Mouse (Mus musculus) liver, embryonic 14.5 days (tissue): ENCODE data around the gene Trmt2a. TPM values are rescaled to one million over a fixed set of nuclear protein-coding genes. Genes with fewer than 3 reads are reported as not detected.
A peak's percentile ranks its signal among the peaks of the same experiment; 100 is the strongest.

ENCODE experiments used
- ATAC-seq: fragments of 200-750 bp; cut with Nextera tagmentation; 2 replicates; pipeline ENCODE4 v1.8.0; 2017; ENCODE audit warnings: moderate number of reproducible peaks, mild to moderate bottlenecking, moderate library complexity; ENCODE audit not compliant: insufficient read depth
- DNase-seq, 3 experiments: peaks; one replicate each; pipeline ENCODE4 v3.0.0-alpha.2; 2012 to 2013; ENCODE audit warnings: low read depth in 3 of 3, low spot score in 3 of 3
- H3K27ac ChIP-seq: fragments of 300-500 bp; sonication (generic); 2 replicates; pipeline ENCODE4 v1.5.1; 2014; ENCODE audit warnings: moderate library complexity, mild to moderate bottlenecking, control low read depth, inconsistent platforms
- H3K27me3 ChIP-seq: fragments of 300-500 bp; sonication (generic); 2 replicates; pipeline ENCODE4 v1.6.1; 2014; ENCODE audit warnings: mild to moderate bottlenecking, low read length, moderate library complexity; ENCODE audit not compliant: control insufficient read depth, insufficient read depth
- H3K36me3 ChIP-seq: fragments of 300-500 bp; sonication (generic); replicated peaks from 2 replicates; pipeline ENCODE4 v1.6.1; 2014; ENCODE audit warnings: low read depth; ENCODE audit not compliant: control insufficient read depth, insufficient read depth
- H3K4me1 ChIP-seq, 2 experiments: fragments of 200-500 bp in 1 of 2; fragments of 300-500 bp in 1 of 2; sonication (generic) in 1 of 2; replicated peaks; 2 replicates each; pipeline ENCODE4 v1.6.1; 2012 to 2014; ENCODE audit warnings: antibody characterized with exemption in 1 of 2, inconsistent platforms in 1 of 2, low read length in 1 of 2; ENCODE audit not compliant: control insufficient read depth in 2 of 2, insufficient read depth in 2 of 2
- H3K4me2 ChIP-seq: fragments of 300-500 bp; sonication (generic); 2 replicates; pipeline ENCODE4 v1.6.1; 2014; ENCODE audit warnings: low read depth, mild to moderate bottlenecking, control low read depth, moderate library complexity
- H3K4me3 ChIP-seq, 2 experiments: fragments of 200-500 bp in 1 of 2; fragments of 300-500 bp in 1 of 2; sonication (generic) in 1 of 2; 2 replicates each; pipeline ENCODE4 v1.5.1; 2012 to 2014; ENCODE audit warnings: low read depth in 2 of 2, low read length in 2 of 2, mild to moderate bottlenecking in 2 of 2, control low read depth in 1 of 2, inconsistent platforms in 1 of 2, moderate library complexity in 1 of 2; ENCODE audit not compliant: insufficient read depth in 1 of 2
- H3K9ac ChIP-seq: fragments of 300-500 bp; sonication (generic); replicated peaks from 2 replicates; pipeline ENCODE4 v1.6.1; 2014; ENCODE audit warnings: mild to moderate bottlenecking, control low read depth, moderate library complexity
- H3K9me3 ChIP-seq: fragments of 300-500 bp; sonication (generic); 2 replicates; pipeline ENCODE4 v1.6.1; 2016; ENCODE audit warnings: low read length, mixed read lengths; ENCODE audit not compliant: control insufficient read depth
- CTCF ChIP-seq: IDR thresholded peaks from 2 replicates; pipeline ENCODE4 v1.5.1; 2016; ENCODE audit warnings: antibody characterized with exemption, low read depth, control low read depth
- EP300 ChIP-seq: IDR thresholded peaks from 2 replicates; pipeline ENCODE4 v1.6.1; 2016; ENCODE audit warnings: antibody characterized with exemption, low read depth
- WGBS: fragments of 180-500 bp; shearing (Covaris S2); extraction: QIAGEN DNeasy Blood & Tissue Kit; methylation state at CpG from one replicate; pipeline ENCODE4 v1.1.7; 2014; ENCODE audit not compliant: insufficient replicate concordance; 5-methylcytosine and 5-hydroxymethylcytosine counted together
- polyA plus RNA-seq, 2 experiments: library from polyadenylated mRNA; depleted of rRNA in 1 of 2; stranded (reverse) in 1 of 2; unstranded in 1 of 2; fragments of >200 nt; fragmentation: Nextera tagmentation in 1 of 2; extraction: Ambion mirVana in 1 of 2; gene quantifications; 2 replicates each; pipeline versions ENCODE4 v1.2.1 to v1.2.3; 2012 to 2014

Gene Trmt2a
- polyA plus RNA-seq, 2 experiments = 46.2 to 51.8 TPM

- peak; percentile 10 for ATAC-seq
- Histone ChIP-seq H3K4me3 (peak overlapping the region; percentile 80 to 99), H3K27ac (peak overlapping the region; percentile 81), H3K9me3 (no peaks in the 10 kb centered on the region), H3K9ac (peak overlapping the region; percentile 92), H3K36me3 (peaks cover 71% of the 10 kb centered on the region), H3K4me2 (peak overlapping the region; percentile 92), H3K27me3 (no peaks in the 10 kb centered on the region), H3K4me1 (peaks cover 8 to 20% of the 10 kb centered on the region in 2 experiments)
- no peak for DNase-seq
- 3% methylated on average over 27 of the region's 27 CpGs for WGBS
- no peak for TF ChIP-seq EP300
- TF ChIP-seq CTCF = no peak
Observed at GRCm38 (mm10) chr16:18249364-18249967, 987 bp downstream of the Trmt2a start.

DNA sequence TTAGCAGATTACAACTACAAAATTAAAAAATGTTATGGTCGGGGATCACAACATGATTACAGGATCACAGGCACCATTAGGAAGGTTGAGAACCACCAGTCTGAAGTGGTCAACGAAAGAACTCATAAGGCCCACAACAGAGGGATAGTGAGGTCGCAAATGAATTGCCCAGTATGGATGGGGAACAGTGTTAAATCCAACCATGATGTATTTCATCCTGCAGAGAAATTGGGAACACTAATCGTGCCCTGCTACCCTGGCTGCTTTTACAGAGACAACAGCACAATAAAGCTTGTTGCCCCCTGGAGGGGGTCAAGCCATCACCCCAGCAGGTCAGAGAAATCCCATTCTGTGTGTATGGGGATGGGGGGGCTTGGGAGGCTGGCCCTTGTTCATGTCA, 1.8 kb downstream of the Trmt2a start:
- no peak overlapping the region for H3K27ac ChIP-seq
- TF ChIP-seq CTCF (no peak), EP300 (no peak)
- no peaks in the 10 kb centered on the region for H3K27me3 ChIP-seq
- peak overlapping the region; percentile 92 for H3K9ac ChIP-seq
- H3K36me3 ChIP-seq = peaks cover 71% of the 10 kb centered on the region
- H3K9me3 ChIP-seq = no peaks in the 10 kb centered on the region
- 62% methylated on average over 4 of the region's 4 CpGs for WGBS
- ATAC-seq = no peak
- H3K4me1 ChIP-seq = peaks cover 8 to 20% of the 10 kb centered on the region in 2 experiments
- H3K4me2 ChIP-seq = peak overlapping the region; percentile 92
- no peak for DNase-seq
- peak overlapping the region; percentile 80 to 99 for H3K4me3 ChIP-seq

- DNase-seq (no peak), ATAC-seq (no peak)
- 79% methylated on average over 10 of the region's 10 CpGs for WGBS
- TF ChIP-seq CTCF = no peak
- no peak for TF ChIP-seq EP300
- Histone ChIP-seq H3K27ac (no peak overlapping the region), H3K4me3 (peak overlapping the region; percentile 2 to 80; a peak in 3 of 4 replicates), H3K4me2 (peak overlapping the region; percentile 92), H3K4me1 (peaks cover 8 to 20% of the 10 kb centered on the region in 2 experiments), H3K27me3 (no peaks in the 10 kb centered on the region), H3K9me3 (no peaks in the 10 kb centered on the region), H3K9ac (peak overlapping the region; percentile 92), H3K36me3 (peaks cover 71% of the 10 kb centered on the region)
Observed at GRCm38 (mm10) chr16:18250828-18251790, 2.6 kb downstream of the Trmt2a start.

- H3K9ac ChIP-seq = no peak overlapping the region
- no peak overlapping the region for H3K4me3 ChIP-seq
- no peak overlapping the region for H3K27ac ChIP-seq
- no peak for TF ChIP-seq EP300
- TF ChIP-seq CTCF = no peak
- 75% methylated on average over 6 of the region's 6 CpGs for WGBS
- H3K27me3 ChIP-seq = no peaks in the 10 kb centered on the region
- H3K4me1 ChIP-seq = peaks cover 0 to 12% of the 10 kb centered on the region in 2 experiments
- peaks cover 75% of the 10 kb centered on the region for H3K36me3 ChIP-seq
- ATAC-seq (no peak), DNase-seq (no peak)
- H3K9me3 ChIP-seq = no peaks in the 10 kb centered on the region
- H3K4me2 ChIP-seq = no peak overlapping the region
Observed at GRCm38 (mm10) chr16:18252736-18253135, 4.3 kb downstream of the Trmt2a start.

DNA sequence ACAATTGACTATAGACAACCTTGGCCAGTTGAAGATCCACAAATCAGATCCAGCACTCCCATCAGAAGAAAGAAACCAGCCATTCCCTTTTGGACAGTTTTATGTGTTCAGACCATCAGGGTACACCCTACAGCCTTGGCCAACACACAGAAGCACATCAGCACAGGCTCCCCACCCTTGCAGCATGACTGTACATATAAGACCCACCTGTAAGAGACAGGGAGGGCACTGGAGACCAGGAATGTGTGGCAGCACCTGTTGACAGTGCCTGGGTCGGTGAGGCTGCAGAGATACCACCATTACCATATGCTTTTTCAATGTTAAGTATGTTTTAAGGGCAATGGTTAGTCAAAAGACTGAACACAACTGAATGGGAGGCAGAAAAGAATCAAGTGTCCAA, 5.4 kb downstream of the Trmt2a start:
- no peak for TF ChIP-seq CTCF
- no peak for TF ChIP-seq EP300
- Histone ChIP-seq H3K9me3 (no peaks in the 10 kb centered on the region), H3K27me3 (no peaks in the 10 kb centered on the region), H3K9ac (no peak overlapping the region), H3K36me3 (peaks cover 85% of the 10 kb centered on the region), H3K4me3 (no peak overlapping the region), H3K4me2 (no peak overlapping the region), H3K4me1 (peaks cover 0 to 12% of the 10 kb centered on the region in 2 experiments), H3K27ac (no peak overlapping the region)
- WGBS = 82% methylated on average over 1 of the region's 1 CpGs
- DNase-seq (no peak), ATAC-seq (no peak)
